Mouse (Mus musculus) lung, postnatal 0 days (tissue): ENCODE measurements around the gene Cracr2a. TPM values are rescaled to one million over a fixed set of nuclear protein-coding genes. Genes with fewer than 3 reads are reported as not detected.

ENCODE experiments used
- ATAC-seq: fragments of 200-750 bp; cut with Nextera tagmentation; 2 replicates; pipeline ENCODE4 v1.8.0; 2017; ENCODE audit warnings: moderate library complexity
- DNase-seq: peaks from one replicate; pipeline ENCODE4 v3.0.0-alpha.2; 2016; ENCODE audit warnings: low spot score
- H3K27ac ChIP-seq: fragments of 300-500 bp; sonication (generic); 2 replicates; pipeline ENCODE4 v1.5.1; 2014; ENCODE audit warnings: antibody characterized with exemption, mild to moderate bottlenecking, low read length, mixed read lengths
- H3K27me3 ChIP-seq: fragments of 300-500 bp; sonication (generic); replicated peaks from 2 replicates; pipeline ENCODE4 v1.6.1; 2014; ENCODE audit warnings: low read length, mixed read lengths; ENCODE audit not compliant: insufficient read depth
- H3K36me3 ChIP-seq: fragments of 300-500 bp; sonication (generic); 2 replicates; pipeline ENCODE4 v1.6.1; 2014; ENCODE audit warnings: low read length, mixed read lengths; ENCODE audit not compliant: insufficient read depth
- H3K4me1 ChIP-seq: fragments of 300-500 bp; sonication (generic); 2 replicates; pipeline ENCODE4 v1.6.1; 2014; ENCODE audit warnings: antibody characterized with exemption, low read depth, low read length, mixed read lengths; ENCODE audit not compliant: insufficient read depth
- H3K4me2 ChIP-seq: fragments of 300-500 bp; sonication (generic); replicated peaks from 2 replicates; pipeline ENCODE4 v1.6.1; 2014; ENCODE audit warnings: low read depth, mild to moderate bottlenecking, low read length, moderate library complexity, mixed read lengths
- H3K4me3 ChIP-seq: fragments of 300-500 bp; sonication (generic); 2 replicates; pipeline ENCODE4 v1.5.1; 2014; ENCODE audit warnings: low read depth, low read length
- H3K9ac ChIP-seq: fragments of 300-500 bp; sonication (generic); replicated peaks from 2 replicates; pipeline ENCODE4 v1.6.1; 2014; ENCODE audit warnings: low read depth, mild to moderate bottlenecking
- H3K9me3 ChIP-seq: fragments of 300-500 bp; sonication (generic); 2 replicates; pipeline ENCODE4 v1.6.1; 2016; ENCODE audit warnings: low read length, mixed read lengths
- CTCF ChIP-seq: IDR thresholded peaks from 2 replicates; pipeline ENCODE4 v1.5.1; 2016; ENCODE audit warnings: antibody characterized with exemption, mild to moderate bottlenecking
- EP300 ChIP-seq: IDR thresholded peaks from 2 replicates; pipeline ENCODE4 v1.6.1; 2016; ENCODE audit warnings: antibody characterized with exemption, mild to moderate bottlenecking, control low read depth
- WGBS: fragments of 180-500 bp; shearing (Covaris S2); extraction: QIAGEN DNeasy Blood & Tissue Kit; methylation state at CpG from one replicate; pipeline ENCODE4 v1.1.7; 2014; 5-methylcytosine and 5-hydroxymethylcytosine counted together
- polyA plus RNA-seq: library from polyadenylated mRNA; unstranded; fragments of >200 nt; fragmentation: Nextera tagmentation; extraction: Ambion mirVana; gene quantifications from 2 replicates; pipeline ENCODE4 v1.2.1, GENCODE M21; 2015

Cracr2a gene
- polyA plus RNA-seq, 1 experiment from 2014 or later, result 5.4 TPM

DNA sequence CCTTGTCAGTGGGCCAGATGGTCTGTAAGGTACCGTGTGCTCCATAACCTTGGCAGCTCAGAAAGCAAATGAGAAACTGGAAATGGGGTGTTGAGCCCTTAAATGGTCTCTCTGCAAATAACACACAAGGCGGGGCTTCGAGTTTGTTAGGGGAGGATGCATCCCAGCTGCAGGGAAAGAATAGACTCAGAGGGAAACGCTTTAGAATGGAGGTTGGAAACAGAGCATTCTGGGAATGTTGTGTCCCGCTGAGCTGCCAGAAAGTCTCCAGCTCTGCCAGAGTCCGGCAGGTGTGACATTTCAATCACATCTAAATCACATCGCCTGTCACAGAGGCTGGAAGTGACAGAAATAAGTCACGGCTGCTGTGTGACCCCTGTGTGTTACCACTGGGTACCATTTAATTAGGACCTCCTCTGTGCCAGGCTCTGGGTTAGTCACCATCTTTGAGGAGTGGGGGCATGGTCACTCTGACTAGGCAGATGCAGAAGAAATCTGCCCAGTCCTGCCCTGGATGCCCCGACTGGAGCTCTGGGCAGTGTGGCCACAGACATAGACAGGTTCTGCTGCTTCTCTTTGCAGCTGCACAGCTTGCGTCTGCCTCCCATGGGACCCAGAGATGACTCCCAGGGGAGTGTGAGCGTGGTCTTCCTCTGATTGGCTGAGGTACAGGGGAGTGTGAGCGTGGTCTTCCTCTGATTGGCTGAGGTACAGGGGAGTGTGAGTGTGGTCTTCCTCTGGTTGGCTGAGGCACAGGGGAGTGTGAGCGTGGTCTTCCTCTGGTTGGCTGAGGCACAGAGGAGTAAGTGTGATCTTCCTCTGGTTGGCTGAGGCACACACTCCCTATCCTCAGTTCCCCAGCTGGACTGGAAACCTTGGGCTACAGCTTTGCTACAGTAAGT is 53.2 kb downstream of the Cracr2a start:
- no peak overlapping the region for H3K9ac ChIP-seq
- TF ChIP-seq CTCF (no peak), EP300 (peak; percentile 84)
- no peaks in the 10 kb centered on the region for H3K9me3 ChIP-seq
- H3K36me3 ChIP-seq, result no peaks in the 10 kb centered on the region
- ATAC-seq (peak; percentile 84), DNase-seq (peak; percentile 93)
- H3K4me2 ChIP-seq, result no peak overlapping the region
- H3K4me3 ChIP-seq, result no peak overlapping the region
- H3K4me1 ChIP-seq, result no peaks in the 10 kb centered on the region
- H3K27me3 ChIP-seq, result no peaks in the 10 kb centered on the region
- 42% methylated on average over 13 of the region's 13 CpGs for WGBS
- H3K27ac ChIP-seq, result peak overlapping the region; percentile 57; the same call in 1 of the 2 replicates

DNA sequence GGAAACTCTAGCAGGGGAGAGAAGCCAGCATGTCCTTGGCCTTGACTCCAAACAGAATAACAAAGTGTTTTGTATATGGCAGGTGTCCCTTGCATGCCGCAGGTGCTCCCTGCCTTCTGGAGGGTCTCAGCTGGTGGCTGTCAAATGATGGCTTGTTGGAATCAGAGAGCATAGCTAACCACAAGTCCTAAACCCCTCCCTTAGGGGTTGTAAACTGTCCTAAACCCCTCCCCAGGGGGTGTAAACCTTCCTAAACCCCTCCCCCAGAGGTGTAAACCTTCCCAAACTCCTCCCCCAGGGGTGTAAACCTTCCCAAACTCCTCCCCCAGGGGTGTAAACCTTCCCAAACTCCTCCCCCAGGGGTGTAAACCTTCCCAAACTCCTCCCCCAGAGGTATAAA is 55.5 kb downstream of the Cracr2a start:
- H3K4me2 ChIP-seq, result no peak overlapping the region

DNA sequence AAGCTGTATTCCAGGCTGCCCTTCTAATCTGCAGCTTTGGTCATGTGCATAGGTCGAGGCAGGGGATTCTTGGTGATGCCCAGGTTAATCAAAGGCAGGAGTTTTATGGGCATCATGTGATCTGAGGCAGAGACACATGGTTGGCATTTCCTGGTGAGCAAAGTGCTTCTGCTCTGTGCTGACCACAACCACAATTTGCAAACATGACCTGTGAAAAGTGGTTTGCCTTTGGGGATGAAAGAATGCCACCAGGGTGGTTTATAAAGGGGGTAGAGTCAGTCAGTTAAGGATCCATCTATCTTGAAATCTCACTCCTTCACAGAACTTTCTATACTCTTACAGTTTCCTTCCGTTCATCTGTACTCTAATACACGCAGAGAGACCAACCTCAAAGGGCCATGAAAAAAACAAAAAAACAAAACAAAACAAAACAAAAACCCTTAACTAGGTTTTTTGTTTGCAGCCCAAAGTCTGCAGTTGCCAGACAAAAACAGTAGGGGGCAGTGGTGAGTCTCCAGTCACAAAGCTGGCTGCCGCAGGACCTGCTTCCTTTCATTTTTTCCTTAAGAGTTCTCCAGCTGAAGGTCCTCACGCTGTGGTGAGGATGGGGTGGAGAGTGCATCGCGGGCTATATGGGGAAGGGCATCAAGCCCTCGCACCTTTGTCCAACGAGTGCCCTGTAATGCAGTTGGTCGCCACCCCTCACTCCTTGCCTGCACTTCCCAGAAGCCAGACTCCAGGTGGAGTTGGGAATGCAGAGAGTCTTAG is 56.3 kb downstream of the Cracr2a start:
- Histone ChIP-seq H3K4me3 (no peak overlapping the region), H3K27ac (no peak overlapping the region)
- no peak for ATAC-seq

More for the DNA sequence above, 55.5 kb downstream of the Cracr2a start:
- Histone ChIP-seq H3K4me3 (no peak overlapping the region), H3K9ac (no peak overlapping the region), H3K9me3 (no peaks in the 10 kb centered on the region), H3K27ac (no peak overlapping the region), H3K4me1 (no peaks in the 10 kb centered on the region), H3K27me3 (no peaks in the 10 kb centered on the region), H3K36me3 (no peaks in the 10 kb centered on the region)
- DNase-seq (no peak), ATAC-seq (no peak)
- 85% methylated on average over 1 of the region's 1 CpGs for WGBS
- no peak for TF ChIP-seq CTCF
- TF ChIP-seq EP300, result no peak

DNA sequence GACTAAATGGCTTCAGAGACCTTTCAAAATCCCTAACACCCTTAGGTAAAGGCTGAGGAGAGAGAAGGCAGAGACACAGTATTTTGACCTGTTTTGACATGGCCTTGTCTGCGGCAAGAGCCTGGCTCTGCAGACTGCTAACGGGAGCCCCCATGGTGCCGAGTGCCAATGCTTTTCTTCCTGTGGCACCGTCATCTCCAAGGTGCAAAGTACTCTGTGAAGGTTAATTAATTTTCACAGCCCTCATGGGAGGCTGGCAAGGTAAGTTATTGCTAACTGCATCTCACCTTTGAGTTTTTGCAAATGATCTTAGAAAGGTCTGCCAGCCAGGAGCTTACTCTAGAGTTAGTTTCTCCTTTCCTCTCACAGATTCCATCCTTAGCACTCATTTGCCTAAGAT is 57.5 kb downstream of the Cracr2a start:
- DNase-seq (no peak), ATAC-seq (no peak)
- no peak overlapping the region for H3K27ac ChIP-seq
- H3K4me2 ChIP-seq, result no peak overlapping the region
- TF ChIP-seq EP300 (no peak), CTCF (no peak)
- WGBS, result 78% methylated on average over 4 of the region's 4 CpGs
- H3K9ac ChIP-seq, result no peak overlapping the region
- H3K36me3 ChIP-seq, result no peaks in the 10 kb centered on the region
- no peak overlapping the region for H3K4me3 ChIP-seq
- no peaks in the 10 kb centered on the region for H3K4me1 ChIP-seq
- no peaks in the 10 kb centered on the region for H3K27me3 ChIP-seq
- no peaks in the 10 kb centered on the region for H3K9me3 ChIP-seq

More for the DNA sequence above, 56.3 kb downstream of the Cracr2a start:
- DNase-seq, result peak; percentile 81
- Histone ChIP-seq H3K36me3 (no peaks in the 10 kb centered on the region), H3K27me3 (no peaks in the 10 kb centered on the region), H3K4me2 (0 out of 2 replicates have a peak overlapping the region, but pooled peaks have one; percentile 22), H3K9me3 (no peaks in the 10 kb centered on the region), H3K4me1 (no peaks in the 10 kb centered on the region), H3K9ac (no peak overlapping the region)
- WGBS, result 36% methylated on average over 10 of the region's 10 CpGs
- TF ChIP-seq EP300 (no peak), CTCF (peak; percentile 82)

DNA sequence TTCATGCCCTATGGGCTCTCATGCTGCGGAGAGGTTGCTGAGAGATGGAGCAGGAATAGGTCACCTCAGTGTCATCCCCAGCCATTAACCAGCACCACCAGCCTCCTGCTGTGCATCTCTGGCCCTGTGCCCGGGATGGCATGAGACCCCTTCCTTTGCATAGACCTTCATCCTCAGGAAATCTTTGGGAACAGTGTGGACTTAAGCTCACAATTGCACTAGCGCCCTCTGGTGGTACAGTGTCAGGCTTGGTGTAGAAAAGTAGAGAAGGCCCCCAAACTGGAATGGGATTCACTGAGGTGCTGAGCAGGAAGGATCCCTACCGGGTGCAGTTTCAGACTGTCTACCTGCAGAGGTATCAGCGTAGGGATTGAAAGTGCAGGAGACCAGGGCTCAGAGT is 64.0 kb downstream of the Cracr2a start:
- no peaks in the 10 kb centered on the region for H3K9me3 ChIP-seq
- TF ChIP-seq EP300, result no peak
- TF ChIP-seq CTCF, result peak; percentile 86
- ATAC-seq, result no peak; the same call in 1 of the 2 replicates
- WGBS, result 44% methylated on average over 5 of the region's 5 CpGs
- no peak overlapping the region for H3K4me3 ChIP-seq
- H3K9ac ChIP-seq, result no peak overlapping the region
- no peak overlapping the region for H3K4me2 ChIP-seq
- no peaks in the 10 kb centered on the region for H3K4me1 ChIP-seq
- H3K36me3 ChIP-seq, result no peaks in the 10 kb centered on the region
- no peak overlapping the region for H3K27ac ChIP-seq
- no peaks in the 10 kb centered on the region for H3K27me3 ChIP-seq
- DNase-seq, result peak; percentile 75

DNA sequence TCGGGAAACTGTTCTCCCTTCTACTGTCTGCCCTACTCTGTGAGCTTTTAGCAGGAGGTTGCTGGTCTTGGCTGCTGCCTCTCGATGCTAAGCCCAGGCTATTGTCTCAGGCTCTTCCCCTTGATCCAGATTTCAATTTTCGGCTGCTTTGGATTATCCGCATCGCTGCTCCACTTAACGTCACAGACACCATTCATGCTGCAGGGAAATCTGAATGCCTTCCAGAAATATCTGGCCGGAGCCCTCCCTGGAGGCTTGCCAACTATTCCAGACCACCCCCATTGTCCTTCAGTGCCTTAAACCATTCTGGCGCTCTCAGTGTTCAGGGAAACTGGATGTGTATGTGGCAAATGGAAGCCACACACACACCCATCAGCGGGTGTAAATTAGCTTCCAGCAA is 66.3 kb downstream of the Cracr2a start:
- no peak for TF ChIP-seq EP300
- no peak for TF ChIP-seq CTCF
- Histone ChIP-seq H3K9me3 (no peaks in the 10 kb centered on the region), H3K9ac (no peak overlapping the region), H3K4me3 (no peak overlapping the region), H3K4me2 (no peak overlapping the region), H3K4me1 (no peaks in the 10 kb centered on the region), H3K27me3 (no peaks in the 10 kb centered on the region), H3K27ac (no peak overlapping the region), H3K36me3 (no peaks in the 10 kb centered on the region)
- WGBS, result 44% methylated on average over 9 of the region's 9 CpGs
- no peak for ATAC-seq
- DNase-seq, result no peak
